Mouse (Mus musculus) c-Kit-positive CD71-positive TER-119-positive erythroid progenitor cells, embryonic 14.5 days (primary cell): Measurements from ENCODE around the gene Ppy.

Experiments
- DNase-seq: peaks from one replicate; pipeline ENCODE4 v3.0.0-alpha.2; 2013; ENCODE audit warnings: low spot score

Gene Ppy

GRCm38 (mm10) chr11:102101219-102101618 lies at the start of gene Ppy:
Gene Ppy (minus strand): TSS chr11:102101319.
- DNase-seq, result no peak

GRCm38 (mm10) chr11:102147213-102147989 lies 46.3 kb upstream of the Ppy start:
- no peak for DNase-seq

GRCm38 (mm10) chr11:102146531-102146930 lies 45.4 kb upstream of the Ppy start:
- no peak for DNase-seq

- no peak for DNase-seq
These were observed 44.9 kb upstream of the Ppy start for GRCm38 (mm10) chr11:102146005-102146404.

GRCm38 (mm10) chr11:102145471-102146001 lies 44.4 kb upstream of the Ppy start, which contains the start of gene Nags:
Gene Nags (plus strand): TSS chr11:102145513.
- DNase-seq, result no peak

GRCm38 (mm10) chr11:102144957-102145470 lies 43.9 kb upstream of the Ppy start:
- DNase-seq, result no peak

GRCm38 (mm10) chr11:102142355-102142754 lies 41.2 kb upstream of the Ppy start:
- DNase-seq, result no peak

GRCm38 (mm10) chr11:102140508-102140907 lies 39.4 kb upstream of the Ppy start:
- peak; percentile 77 for DNase-seq

- DNase-seq, result peak; percentile 57
These were observed 37.3 kb upstream of the Ppy start for GRCm38 (mm10) chr11:102138447-102138740.

- no peak for DNase-seq
These were observed 36.7 kb upstream of the Ppy start for GRCm38 (mm10) chr11:102137625-102138446.

GRCm38 (mm10) chr11:102134516-102134915 lies 33.4 kb upstream of the Ppy start:
- no peak for DNase-seq

- peak; percentile 69 for DNase-seq
These were observed 16.3 kb upstream of the Ppy start for GRCm38 (mm10) chr11:102117386-102117785.

- DNase-seq, result no peak
These were observed 15.1 kb upstream of the Ppy start for GRCm38 (mm10) chr11:102116241-102116640.

GRCm38 (mm10) chr11:102111576-102111975 lies 10.5 kb upstream of the Ppy start:
- DNase-seq, result no peak

- no peak for DNase-seq
These were observed 6.6 kb upstream of the Ppy start, which contains the start of gene Pyy for GRCm38 (mm10) chr11:102107732-102108131. Gene Pyy (minus strand): TSS chr11:102107832.

- no peak for DNase-seq
These were observed 5.8 kb upstream of the Ppy start for GRCm38 (mm10) chr11:102106911-102107310.

- peak; percentile 60 for DNase-seq
These were observed 1.6 kb upstream of the Ppy start for GRCm38 (mm10) chr11:102102485-102103258.

GRCm38 (mm10) chr11:102096887-102097391 lies 4.2 kb downstream of the Ppy start:
- DNase-seq, result peak; percentile 88

GRCm38 (mm10) chr11:102096446-102096845 lies 4.7 kb downstream of the Ppy start:
- peak; percentile 48 for DNase-seq

GRCm38 (mm10) chr11:102095676-102096075 lies 5.4 kb downstream of the Ppy start:
- no peak for DNase-seq

- peak; percentile 90 for DNase-seq
These were observed 11.9 kb downstream of the Ppy start for GRCm38 (mm10) chr11:102089088-102089808.
